Mouse (Mus musculus) ES-Bruce4 (cell line): ENCODE measurements around the gene Ptgdr2.

Experiments
- CTCF ChIP-seq: IDR thresholded peaks from one replicate; pipeline ENCODE4 v1.8.1; 2011; ENCODE audit warnings: low read depth, low read length
- EP300 ChIP-seq: IDR thresholded peaks from 2 replicates; pipeline ENCODE4 v1.6.1; 2011; ENCODE audit warnings: low read depth, low read length; ENCODE audit not compliant: insufficient read depth
- POLR2A ChIP-seq: IDR thresholded peaks from one replicate; pipeline ENCODE4 v1.8.1; 2011; ENCODE audit warnings: low read length; ENCODE audit not compliant: insufficient read depth

DNA sequence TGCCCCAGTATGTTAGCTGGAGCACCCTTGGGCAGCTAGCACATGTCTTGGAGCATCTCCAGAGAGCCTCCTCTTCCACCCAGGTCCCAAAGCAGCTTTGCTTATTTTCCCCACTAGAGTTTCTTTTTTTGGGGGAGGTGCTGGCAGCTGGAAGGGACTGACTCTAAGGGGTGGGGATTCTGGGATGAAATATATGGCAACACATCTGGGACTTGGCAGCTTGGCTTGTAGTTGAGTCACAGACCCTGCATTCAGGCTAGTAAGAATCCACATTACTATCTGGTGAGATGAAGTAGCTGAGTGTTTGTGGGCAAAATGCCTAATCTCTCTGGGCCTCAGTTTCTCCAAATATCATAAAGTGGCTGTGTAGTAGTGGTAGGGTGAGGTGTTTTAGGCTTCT is 55.0 kb downstream of the Ptgdr2 start:
- no peak for TF ChIP-seq POLR2A
- TF ChIP-seq CTCF: no peak
- no peak for TF ChIP-seq EP300
